Mouse (Mus musculus) neural tube, embryonic 15.5 days (tissue): ENCODE measurements around the gene Scarb1. TPM values are rescaled to one million over a fixed set of nuclear protein-coding genes. Genes with fewer than 3 reads are reported as not detected.
A peak's percentile ranks its signal among the peaks of the same experiment; 100 is the strongest.

ENCODE experiments used
- ATAC-seq: fragments of 200-750 bp; cut with Nextera tagmentation; 2 replicates; pipeline ENCODE4 v1.8.0; 2017; ENCODE audit warnings: mild to moderate bottlenecking, moderate TSS enrichment, moderate library complexity; ENCODE audit not compliant: low FRiP score
- H3K27ac ChIP-seq: fragments of 300-500 bp; sonication (generic); replicated peaks from 2 replicates; pipeline ENCODE4 v1.5.1; 2015; ENCODE audit warnings: mild to moderate bottlenecking, inconsistent platforms
- H3K27me3 ChIP-seq: fragments of 300-500 bp; sonication (generic); replicated peaks from 2 replicates; pipeline ENCODE4 v1.6.1; 2015; ENCODE audit warnings: inconsistent platforms
- H3K36me3 ChIP-seq: fragments of 300-500 bp; sonication (generic); 2 replicates; pipeline ENCODE4 v1.6.1; 2015; ENCODE audit warnings: inconsistent platforms
- H3K4me1 ChIP-seq: fragments of 300-500 bp; sonication (generic); 2 replicates; pipeline ENCODE4 v1.6.1; 2015; ENCODE audit warnings: inconsistent platforms
- H3K4me2 ChIP-seq: fragments of 300-500 bp; sonication (generic); 2 replicates; pipeline ENCODE4 v1.6.1; 2015; ENCODE audit warnings: inconsistent platforms, mild to moderate bottlenecking, moderate library complexity
- H3K4me3 ChIP-seq: fragments of 300-500 bp; sonication (generic); replicated peaks from 2 replicates; pipeline ENCODE4 v1.5.1; 2015; ENCODE audit warnings: mild to moderate bottlenecking, inconsistent platforms
- H3K9ac ChIP-seq: fragments of 300-500 bp; sonication (generic); replicated peaks from 2 replicates; pipeline ENCODE4 v1.6.1; 2015; ENCODE audit warnings: mild to moderate bottlenecking, inconsistent platforms
- H3K9me3 ChIP-seq: fragments of 300-500 bp; sonication (generic); replicated peaks from 2 replicates; pipeline ENCODE4 v1.6.1; 2016; ENCODE audit warnings: inconsistent platforms
- WGBS: fragments of 180-500 bp; shearing (Covaris S2); methylation state at CpG from one replicate; pipeline ENCODE4 v1.1.7; 2015; ENCODE audit warnings: mixed read lengths; 5-methylcytosine and 5-hydroxymethylcytosine counted together
- polyA plus RNA-seq: library from polyadenylated mRNA; unstranded; fragments of >200 nt; fragmentation: Nextera tagmentation; extraction: Ambion mirVana; gene quantifications from 2 replicates; pipeline ENCODE4 v1.2.1, GENCODE M21; 2015

The Scarb1 gene
- polyA plus RNA-seq, 1 experiment from 2014 or later: 50.5 TPM

GRCm38 (mm10) chr5:125327596-125328385 lies 13.1 kb downstream of the Scarb1 start:
- Histone ChIP-seq H3K27me3 (no peaks in the 10 kb centered on the region), H3K27ac (0 out of 2 replicates have a peak overlapping the region, but pooled peaks have one; percentile 43), H3K4me3 (peak overlapping the region; percentile 36), H3K4me2 (peak overlapping the region; percentile 57), H3K36me3 (no peaks in the 10 kb centered on the region), H3K4me1 (peaks cover 14% of the 10 kb centered on the region), H3K9me3 (no peaks in the 10 kb centered on the region), H3K9ac (peak overlapping the region; percentile 44; the same call in 1 of the 2 replicates)
- peak; percentile 87 for ATAC-seq
- 56% methylated on average over 18 of the region's 18 CpGs for WGBS

- H3K9me3 ChIP-seq: no peaks in the 10 kb centered on the region
- no peaks in the 10 kb centered on the region for H3K36me3 ChIP-seq
- no peak overlapping the region for H3K4me3 ChIP-seq
- peaks cover 19% of the 10 kb centered on the region for H3K4me1 ChIP-seq
- no peak for ATAC-seq
- H3K9ac ChIP-seq: no peak overlapping the region
- H3K4me2 ChIP-seq: no peak overlapping the region
- WGBS: 94% methylated on average over 8 of the region's 8 CpGs
- no peaks in the 10 kb centered on the region for H3K27me3 ChIP-seq
- H3K27ac ChIP-seq: no peak overlapping the region
Observed at GRCm38 (mm10) chr5:125326351-125326750, 14.5 kb downstream of the Scarb1 start.

DNA sequence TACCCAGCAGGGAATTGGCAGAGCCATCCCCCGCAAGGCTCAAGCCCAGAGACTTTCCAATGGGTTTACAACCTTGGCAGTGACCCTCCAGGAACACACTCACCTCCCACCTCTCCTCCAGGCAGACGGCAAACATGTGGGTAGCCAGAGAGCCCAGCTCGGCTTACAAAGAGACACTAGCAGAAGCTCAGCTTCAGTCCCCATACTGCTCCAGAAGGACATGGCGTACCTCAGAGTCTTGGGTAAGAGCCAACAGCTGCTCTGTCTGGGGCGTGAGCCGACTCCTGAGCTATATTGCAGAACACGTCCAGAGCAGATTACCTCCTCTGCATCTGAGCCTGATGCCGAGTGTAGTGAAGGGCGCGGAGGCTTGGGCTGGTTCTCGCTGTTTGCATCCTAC lies 15.0 kb downstream of the Scarb1 start:
- H3K27me3 ChIP-seq: no peaks in the 10 kb centered on the region
- ATAC-seq: no peak
- H3K4me2 ChIP-seq: no peak overlapping the region
- H3K4me3 ChIP-seq: no peak overlapping the region
- WGBS: 80% methylated on average over 11 of the region's 11 CpGs
- no peak overlapping the region for H3K27ac ChIP-seq
- H3K4me1 ChIP-seq: peaks cover 16% of the 10 kb centered on the region
- no peaks in the 10 kb centered on the region for H3K36me3 ChIP-seq
- no peaks in the 10 kb centered on the region for H3K9me3 ChIP-seq
- no peak overlapping the region for H3K9ac ChIP-seq

GRCm38 (mm10) chr5:125325285-125325684 lies 15.6 kb downstream of the Scarb1 start:
- H3K4me3 ChIP-seq: no peak overlapping the region
- no peak overlapping the region for H3K4me2 ChIP-seq
- H3K36me3 ChIP-seq: no peaks in the 10 kb centered on the region
- H3K4me1 ChIP-seq: peaks cover 15% of the 10 kb centered on the region; the same call in 1 of the 2 replicates
- H3K27ac ChIP-seq: no peak overlapping the region
- 84% methylated on average over 4 of the region's 4 CpGs for WGBS
- no peak for ATAC-seq
- no peaks in the 10 kb centered on the region for H3K9me3 ChIP-seq
- H3K9ac ChIP-seq: no peak overlapping the region
- no peaks in the 10 kb centered on the region for H3K27me3 ChIP-seq

- WGBS: 89% methylated on average over 7 of the region's 7 CpGs
- Histone ChIP-seq H3K9ac (no peak overlapping the region), H3K9me3 (no peaks in the 10 kb centered on the region), H3K27me3 (no peaks in the 10 kb centered on the region), H3K4me1 (peaks cover 20% of the 10 kb centered on the region), H3K27ac (no peak overlapping the region), H3K4me3 (no peak overlapping the region), H3K4me2 (no peak overlapping the region), H3K36me3 (no peaks in the 10 kb centered on the region)
- no peak for ATAC-seq
Observed at GRCm38 (mm10) chr5:125323939-125324480, 16.9 kb downstream of the Scarb1 start.

- Histone ChIP-seq H3K36me3 (no peaks in the 10 kb centered on the region), H3K27ac (no peak overlapping the region), H3K27me3 (no peaks in the 10 kb centered on the region), H3K4me1 (peaks cover 20% of the 10 kb centered on the region), H3K9me3 (no peaks in the 10 kb centered on the region), H3K4me2 (no peak overlapping the region), H3K4me3 (no peak overlapping the region), H3K9ac (no peak overlapping the region)
- no peak for ATAC-seq
- 84% methylated on average over 6 of the region's 6 CpGs for WGBS
Observed at GRCm38 (mm10) chr5:125323128-125323527, 17.8 kb downstream of the Scarb1 start.

DNA sequence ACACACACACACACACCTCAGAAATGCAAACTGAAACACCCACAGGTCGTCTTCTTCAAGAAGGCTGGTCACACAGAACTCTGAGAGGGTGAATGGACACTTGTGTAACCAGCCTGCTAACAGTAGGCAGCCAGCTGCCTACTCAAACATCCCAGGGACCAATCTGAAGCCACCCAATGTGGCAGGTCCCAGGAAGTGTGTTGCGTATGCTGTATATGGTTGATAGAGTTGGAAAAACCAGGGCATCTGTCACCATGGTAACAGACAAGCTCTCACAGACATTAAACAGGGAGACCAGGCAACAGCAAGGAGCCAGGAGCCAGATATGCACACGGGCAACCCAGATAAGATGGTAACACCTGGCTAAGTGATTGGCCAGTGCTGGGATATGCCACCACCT lies 19.1 kb downstream of the Scarb1 start:
- no peak overlapping the region for H3K9ac ChIP-seq
- H3K9me3 ChIP-seq: no peaks in the 10 kb centered on the region
- H3K4me3 ChIP-seq: no peak overlapping the region
- H3K36me3 ChIP-seq: no peaks in the 10 kb centered on the region
- 57% methylated on average over 3 of the region's 3 CpGs for WGBS
- H3K4me1 ChIP-seq: peaks cover 20% of the 10 kb centered on the region
- no peak for ATAC-seq
- H3K27me3 ChIP-seq: no peaks in the 10 kb centered on the region
- no peak overlapping the region for H3K4me2 ChIP-seq
- H3K27ac ChIP-seq: no peak overlapping the region

DNA sequence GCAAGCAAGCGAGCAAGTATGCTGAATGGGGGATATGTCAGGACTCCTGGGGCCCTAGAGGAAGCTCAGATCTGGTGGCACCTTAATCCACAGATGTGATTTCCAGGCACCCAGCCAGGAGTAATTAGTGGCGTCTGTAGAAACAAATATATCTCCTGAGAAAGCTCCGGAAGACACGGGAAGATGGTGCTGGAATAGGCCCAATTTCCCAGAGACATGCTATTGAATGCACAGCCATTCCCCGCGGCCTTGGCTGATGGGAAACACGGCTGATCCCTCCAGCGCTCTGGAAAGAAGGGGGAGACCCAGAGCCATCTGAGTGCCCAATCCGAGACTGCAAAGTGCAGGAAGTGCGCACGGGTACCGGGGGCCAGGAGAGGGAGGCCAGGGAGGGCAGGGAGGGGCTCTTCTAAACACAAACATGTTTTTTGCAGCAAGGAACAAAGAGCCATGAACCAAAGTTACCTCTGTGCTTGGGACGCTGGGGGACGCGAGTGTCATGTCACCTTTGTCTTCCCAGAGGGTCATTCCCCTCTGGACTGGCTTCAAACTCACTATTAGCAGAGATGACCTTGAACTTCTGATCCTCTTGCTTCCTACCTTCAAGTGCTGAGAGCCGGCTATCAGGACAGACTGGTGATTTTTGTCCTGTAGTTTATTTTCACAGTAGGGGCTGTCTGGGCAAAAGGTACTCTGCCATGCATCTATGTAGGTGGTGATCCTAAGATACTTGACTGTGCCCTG lies 21.7 kb downstream of the Scarb1 start:
- Histone ChIP-seq H3K4me3 (no peak overlapping the region), H3K27me3 (no peaks in the 10 kb centered on the region), H3K4me1 (peaks cover 11% of the 10 kb centered on the region), H3K27ac (peak overlapping the region; percentile 58; the same call in 1 of the 2 replicates), H3K9ac (no peak overlapping the region), H3K9me3 (no peaks in the 10 kb centered on the region), H3K4me2 (no peak overlapping the region), H3K36me3 (no peaks in the 10 kb centered on the region)
- no peak for ATAC-seq
- WGBS: 53% methylated on average over 16 of the region's 16 CpGs

DNA sequence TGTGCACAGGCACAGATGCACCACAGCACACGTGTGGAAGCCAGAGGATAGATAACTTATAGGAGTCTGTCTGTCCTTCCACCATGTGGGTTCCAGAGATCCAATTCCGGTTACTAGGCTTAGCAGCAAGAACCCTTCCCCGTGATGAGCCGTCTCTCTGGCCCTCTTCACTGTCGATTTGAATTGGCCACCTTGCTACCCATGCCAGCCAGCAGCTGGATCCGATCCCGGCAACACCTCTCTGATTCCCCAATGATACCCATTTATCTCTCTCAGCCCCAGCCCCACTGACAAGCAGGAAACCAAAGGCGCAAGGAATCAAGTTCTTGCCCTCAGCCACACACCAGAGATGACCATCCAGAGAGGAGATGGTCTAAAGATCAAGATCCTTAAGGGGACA lies 22.9 kb downstream of the Scarb1 start:
- Histone ChIP-seq H3K36me3 (no peaks in the 10 kb centered on the region), H3K27me3 (no peaks in the 10 kb centered on the region), H3K27ac (no peak overlapping the region), H3K9ac (no peak overlapping the region), H3K4me3 (no peak overlapping the region), H3K9me3 (no peaks in the 10 kb centered on the region), H3K4me2 (no peak overlapping the region), H3K4me1 (peaks cover 24% of the 10 kb centered on the region)
- ATAC-seq: no peak
- WGBS: 90% methylated on average over 8 of the region's 8 CpGs

DNA sequence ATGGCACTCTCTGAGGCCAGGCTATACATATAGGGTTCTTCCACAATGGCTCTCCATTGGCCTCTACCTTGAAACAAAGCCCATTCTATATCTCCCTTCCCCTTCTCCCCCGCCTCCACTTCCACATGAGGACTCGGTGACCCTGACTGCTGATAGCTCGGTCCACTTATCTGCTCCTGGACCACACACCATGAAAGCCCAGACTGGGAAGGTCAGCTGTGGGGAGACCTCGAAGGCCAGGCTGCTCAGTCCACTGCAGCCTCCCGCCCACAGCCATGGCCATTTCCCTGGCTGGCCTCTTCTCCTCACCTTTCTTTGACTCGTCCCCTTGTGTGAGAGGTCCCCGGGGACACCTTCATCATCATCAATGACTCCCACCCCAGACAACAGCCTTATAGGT lies 23.6 kb downstream of the Scarb1 start:
- ATAC-seq: no peak
- Histone ChIP-seq H3K4me1 (peaks cover 27% of the 10 kb centered on the region), H3K4me3 (no peak overlapping the region), H3K27ac (no peak overlapping the region), H3K9ac (no peak overlapping the region), H3K27me3 (no peaks in the 10 kb centered on the region), H3K9me3 (no peaks in the 10 kb centered on the region), H3K36me3 (no peaks in the 10 kb centered on the region), H3K4me2 (no peak overlapping the region)
- WGBS: 84% methylated on average over 7 of the region's 7 CpGs

DNA sequence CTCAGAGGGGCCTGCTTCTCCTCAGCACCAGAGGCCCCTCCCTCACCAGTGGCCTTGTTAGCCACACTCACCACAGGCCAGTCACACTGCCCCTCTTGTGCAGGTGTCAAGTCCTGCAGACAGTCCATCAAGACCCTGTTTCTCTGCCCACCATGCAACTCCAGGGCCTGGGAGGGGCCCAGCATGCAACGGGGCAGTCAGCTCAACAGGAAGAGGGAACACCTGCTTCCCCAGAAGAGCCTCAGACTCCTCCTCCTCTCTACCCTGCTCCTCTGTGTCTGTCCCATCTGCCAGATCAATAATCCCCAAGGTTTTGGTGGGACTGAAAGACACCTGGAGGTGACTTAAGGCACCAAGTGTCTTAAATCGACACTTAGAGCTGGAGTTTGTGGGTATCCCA lies 24.1 kb downstream of the Scarb1 start:
- no peak for ATAC-seq
- Histone ChIP-seq H3K9ac (no peak overlapping the region), H3K36me3 (no peaks in the 10 kb centered on the region), H3K4me2 (no peak overlapping the region), H3K27me3 (no peaks in the 10 kb centered on the region), H3K4me1 (peaks cover 24% of the 10 kb centered on the region), H3K9me3 (no peaks in the 10 kb centered on the region), H3K27ac (no peak overlapping the region), H3K4me3 (no peak overlapping the region)
- WGBS: 82% methylated on average over 2 of the region's 2 CpGs

- WGBS: 92% methylated on average over 1 of the region's 1 CpGs
- Histone ChIP-seq H3K27me3 (no peaks in the 10 kb centered on the region), H3K9me3 (no peaks in the 10 kb centered on the region), H3K4me3 (no peak overlapping the region), H3K4me1 (peaks cover 26% of the 10 kb centered on the region), H3K9ac (no peak overlapping the region), H3K27ac (no peak overlapping the region), H3K36me3 (no peaks in the 10 kb centered on the region), H3K4me2 (no peak overlapping the region)
- ATAC-seq: no peak
Observed at GRCm38 (mm10) chr5:125315110-125315509, 25.8 kb downstream of the Scarb1 start.
